Mouse (Mus musculus): ENCODE results near the gene Bcl9l.

Bcl9l gene

GRCm38 (mm10) chr9:44498421-44499355 is 16.1 kb downstream of the Bcl9l start:
- DNase-seq: peak; percentile 61

- DNase-seq: peak; percentile 72
Measured at GRCm38 (mm10) chr9:44499356-44500162, 16.9 kb downstream of the Bcl9l start.

GRCm38 (mm10) chr9:44500163-44500533 is 17.5 kb downstream of the Bcl9l start:
- DNase-seq: no peak

GRCm38 (mm10) chr9:44500638-44501175 is 18.1 kb downstream of the Bcl9l start:
- DNase-seq: peak; percentile 37

- peak; percentile 26 for DNase-seq
Measured at GRCm38 (mm10) chr9:44501206-44501879, 18.7 kb downstream of the Bcl9l start.

- DNase-seq: peak; percentile 92
Measured at GRCm38 (mm10) chr9:44502006-44502405, 19.4 kb downstream of the Bcl9l start.

GRCm38 (mm10) chr9:44504893-44505823 is 22.5 kb downstream of the Bcl9l start:
- peak; percentile 38 for DNase-seq

- peak; percentile 41 for DNase-seq
Measured at GRCm38 (mm10) chr9:44505824-44506467, 23.3 kb downstream of the Bcl9l start.

- peak; percentile 19 for DNase-seq
Measured at GRCm38 (mm10) chr9:44506566-44506965, 23.9 kb downstream of the Bcl9l start.

GRCm38 (mm10) chr9:44507345-44507744 is 24.7 kb downstream of the Bcl9l start:
- peak; percentile 23 for DNase-seq

GRCm38 (mm10) chr9:44508124-44508619 is 25.5 kb downstream of the Bcl9l start:
- peak; percentile 30 for DNase-seq

GRCm38 (mm10) chr9:44508721-44509486 is 26.3 kb downstream of the Bcl9l start:
- DNase-seq: peak; percentile 46

GRCm38 (mm10) chr9:44509487-44510354 is 27.1 kb downstream of the Bcl9l start:
- peak; percentile 90 for DNase-seq

- no peak for DNase-seq
Measured at GRCm38 (mm10) chr9:44510355-44510871, 27.8 kb downstream of the Bcl9l start.

GRCm38 (mm10) chr9:44510872-44511601 is 28.4 kb downstream of the Bcl9l start:
- peak; percentile 62 for DNase-seq

- no peak for DNase-seq
Measured at GRCm38 (mm10) chr9:44511935-44512716, 29.5 kb downstream of the Bcl9l start.

GRCm38 (mm10) chr9:44512717-44513003 is 30.0 kb downstream of the Bcl9l start:
- DNase-seq: no peak

Measured in cerebellum, adult 8-10 months (tissue).